Mouse (Mus musculus): Measurements from ENCODE around the gene Il18r1. TPM values are rescaled to one million over a fixed set of nuclear protein-coding genes. Genes with fewer than 3 reads are reported as not detected.

The Il18r1 gene
- under 1 TPM; 0.05 to 0.17 TPM for total RNA-seq (2021)
- long read RNA-seq, experiment 1 = 0 reads
- long read RNA-seq, experiment 2 = 0 reads

DNA sequence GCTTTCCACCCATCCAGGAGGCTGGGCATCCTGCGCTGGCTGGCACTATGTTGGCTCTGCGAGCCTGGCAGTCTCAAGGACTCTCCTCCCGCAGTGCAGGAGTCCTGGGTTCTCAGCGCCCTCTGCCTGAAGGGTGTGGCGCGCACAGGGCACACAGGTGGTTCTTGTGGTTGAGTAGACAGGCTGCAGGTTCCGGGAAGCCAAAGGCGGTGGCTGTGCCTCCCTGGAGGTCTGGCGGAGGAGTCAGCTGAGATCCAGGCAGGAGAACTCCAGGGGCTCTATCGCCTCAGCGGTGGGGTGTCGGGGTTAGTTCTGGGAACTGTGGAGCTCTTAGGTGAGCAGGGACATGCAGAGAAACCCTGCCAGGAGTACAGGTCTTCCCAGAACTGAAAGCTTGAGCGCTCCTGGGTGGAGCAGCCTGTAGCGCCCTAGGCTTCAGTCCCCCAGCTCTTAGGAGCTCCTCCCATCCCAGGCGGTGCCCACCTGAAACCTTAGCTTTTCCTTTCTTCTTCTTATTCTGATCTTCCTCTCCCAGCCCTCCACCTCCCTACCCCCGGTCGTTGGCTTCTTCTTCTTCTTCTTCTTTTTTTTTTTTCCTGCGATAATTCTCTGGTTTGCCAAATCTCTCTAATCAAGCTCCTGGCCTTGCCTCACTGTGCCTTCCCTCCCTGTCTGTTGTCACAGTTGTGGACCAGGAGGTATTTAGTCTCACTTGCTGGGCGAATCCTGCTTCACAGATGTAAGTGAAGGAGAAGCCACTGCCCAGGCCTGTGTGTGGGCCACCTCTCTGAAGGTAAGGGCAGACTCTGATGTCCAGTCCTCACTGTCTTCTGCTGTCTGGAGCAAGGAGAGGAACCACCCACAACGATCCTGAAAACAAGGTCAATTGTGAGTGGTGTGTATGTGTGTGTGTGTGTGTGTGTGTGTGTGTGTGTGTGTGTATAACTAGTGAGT is at the start of gene Il18r1:
TSS of gene Il18r1 (plus strand) at position 76 of the 954 bp plus-strand sequence.
- no peak for DNase-seq (ENCODE audit: low spot score in 2 of 2)

DNA sequence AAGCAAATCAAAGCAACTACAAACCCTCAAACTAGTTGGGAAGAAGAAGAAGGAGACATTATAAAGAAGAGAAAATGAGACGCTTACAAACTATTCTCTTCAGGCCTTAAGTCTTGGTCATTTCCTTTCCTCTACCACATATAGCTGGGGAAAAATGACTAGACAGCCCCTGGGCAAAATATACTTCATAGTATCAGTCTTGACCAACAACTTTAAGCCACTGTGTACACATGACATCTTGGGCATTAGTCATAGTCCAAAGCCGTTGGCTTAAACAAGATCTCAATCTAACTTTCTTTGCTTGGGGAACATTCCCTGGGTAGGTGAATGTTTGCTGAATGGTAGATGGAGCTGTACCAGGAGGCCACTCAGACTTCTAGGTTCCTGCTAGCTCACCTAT is 48.3 kb upstream of the Il18r1 start:
- no peak for DNase-seq (ENCODE audit: low spot score in 2 of 2)

DNA sequence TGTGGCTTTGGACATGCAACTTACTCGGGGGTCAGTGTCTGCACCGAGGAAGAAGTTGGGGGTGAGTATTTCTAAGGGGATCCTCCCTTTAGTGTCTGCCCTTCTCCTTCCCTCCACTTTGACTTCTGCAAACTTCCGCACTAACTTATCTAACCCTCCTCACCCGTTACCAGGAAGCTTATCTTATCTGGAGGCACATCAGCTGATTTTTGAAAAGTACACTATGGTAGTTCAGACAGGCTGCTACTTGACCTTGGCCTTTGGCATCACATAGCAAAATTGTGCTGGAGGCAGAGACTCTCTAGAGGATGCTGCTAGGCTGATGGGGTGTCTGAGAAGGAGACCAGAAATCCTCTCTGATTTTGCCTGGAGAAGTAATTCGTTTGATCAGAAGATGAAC is 46.8 kb upstream of the Il18r1 start:
- no peak for DNase-seq (ENCODE audit: low spot score in 2 of 2)

DNA sequence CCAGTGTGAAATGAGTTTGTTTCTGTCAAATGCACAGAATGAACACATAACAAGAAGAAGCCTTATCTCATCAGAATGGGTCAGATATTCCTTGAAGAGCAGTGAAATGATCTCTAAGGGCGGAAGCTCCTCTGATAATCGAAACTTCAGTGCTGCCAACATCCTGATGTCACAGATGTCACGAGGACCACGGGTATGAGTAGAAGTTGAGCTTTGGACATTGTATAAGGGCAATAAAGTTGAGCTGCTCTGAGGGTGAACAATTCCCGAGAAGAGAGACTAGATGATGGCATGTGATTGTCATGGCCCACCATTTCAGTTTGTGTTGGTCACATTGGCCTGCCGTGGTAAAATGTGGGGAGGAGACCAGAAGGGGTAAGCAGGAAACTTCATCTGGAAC is 41.5 kb upstream of the Il18r1 start:
- DNase-seq (ENCODE audit: low spot score in 2 of 2) = no peak

DNA sequence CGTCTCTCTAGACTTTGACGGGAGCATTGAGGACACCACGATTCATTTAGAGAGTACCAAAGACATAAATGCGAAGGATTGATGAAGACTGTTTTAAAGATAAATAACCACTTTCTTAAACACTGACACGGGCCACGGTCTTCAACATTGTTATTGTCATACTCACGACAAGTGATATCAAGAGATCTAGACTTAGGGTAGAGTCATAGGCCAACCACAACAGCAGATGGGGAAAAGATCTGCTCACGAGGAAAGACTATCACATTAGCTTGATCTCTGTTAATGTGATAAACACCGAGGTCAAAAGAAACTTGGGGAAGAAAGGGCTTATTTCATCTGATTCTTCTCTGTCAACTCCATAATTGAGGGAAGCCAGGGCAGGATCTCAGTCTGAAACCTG is 38.1 kb upstream of the Il18r1 start:
- no peak for DNase-seq (ENCODE audit: low spot score in 2 of 2)

DNA sequence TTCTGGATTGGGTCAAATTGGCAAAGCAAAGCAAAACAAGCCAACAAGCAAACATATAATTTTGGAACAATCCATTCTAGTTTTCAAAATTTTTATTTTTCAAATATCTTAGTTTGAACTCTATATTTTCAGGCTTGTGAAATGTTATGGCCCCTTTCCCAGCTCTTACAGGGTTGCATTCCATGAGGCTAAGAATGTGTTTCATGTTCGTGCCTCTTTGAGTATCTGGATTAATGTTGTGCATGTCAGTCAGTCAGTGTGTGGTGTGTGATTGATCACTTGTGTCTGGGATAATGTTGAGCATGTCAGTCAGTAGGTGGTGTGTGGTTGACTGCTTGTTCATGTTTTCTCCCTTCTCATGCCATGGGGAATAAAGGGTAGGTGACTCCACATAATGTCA is 37.5 kb upstream of the Il18r1 start:
- DNase-seq (ENCODE audit: low spot score in 2 of 2) = no peak

DNA sequence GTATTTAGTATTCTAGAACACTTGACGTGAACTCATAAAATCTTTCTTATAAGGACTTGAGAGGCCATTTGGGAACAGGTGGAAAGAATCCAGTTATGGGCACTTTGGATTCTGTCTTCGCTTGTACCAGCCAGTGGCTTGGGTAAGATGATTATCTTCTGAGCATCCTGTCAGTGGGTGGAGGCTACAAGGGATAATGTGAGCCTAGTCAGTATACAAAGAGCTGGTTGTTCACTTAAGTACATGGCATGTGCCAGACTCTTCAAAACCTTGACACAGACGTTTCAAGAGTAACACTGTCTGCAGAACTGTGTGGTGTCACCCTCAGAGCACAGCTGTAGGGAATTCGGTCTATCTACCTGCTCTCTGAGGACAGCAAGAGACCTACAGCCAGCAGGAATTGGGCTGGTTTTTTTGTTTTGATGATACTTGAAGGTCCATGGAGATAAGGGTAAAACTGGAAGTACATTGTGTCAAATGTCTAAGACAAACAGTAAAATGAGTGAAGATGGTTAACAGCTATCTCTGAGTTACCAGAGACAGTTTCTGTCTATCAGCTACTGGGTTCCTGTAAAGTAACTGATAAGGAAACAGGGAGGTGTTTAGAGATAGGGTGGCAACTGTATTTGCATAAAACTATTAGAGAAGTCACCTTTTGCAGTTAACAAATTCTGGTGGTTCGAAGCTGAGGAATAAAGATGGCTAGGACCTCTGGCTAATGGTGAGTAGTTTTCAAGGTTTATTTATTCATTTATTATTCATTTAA is 36.3 kb upstream of the Il18r1 start, which contains the start of gene Il1rl1:
TSS of gene Il1rl1 (plus strand) at position 661 of the 766 bp plus-strand sequence.
- DNase-seq (ENCODE audit: low spot score in 2 of 2) = no peak

DNA sequence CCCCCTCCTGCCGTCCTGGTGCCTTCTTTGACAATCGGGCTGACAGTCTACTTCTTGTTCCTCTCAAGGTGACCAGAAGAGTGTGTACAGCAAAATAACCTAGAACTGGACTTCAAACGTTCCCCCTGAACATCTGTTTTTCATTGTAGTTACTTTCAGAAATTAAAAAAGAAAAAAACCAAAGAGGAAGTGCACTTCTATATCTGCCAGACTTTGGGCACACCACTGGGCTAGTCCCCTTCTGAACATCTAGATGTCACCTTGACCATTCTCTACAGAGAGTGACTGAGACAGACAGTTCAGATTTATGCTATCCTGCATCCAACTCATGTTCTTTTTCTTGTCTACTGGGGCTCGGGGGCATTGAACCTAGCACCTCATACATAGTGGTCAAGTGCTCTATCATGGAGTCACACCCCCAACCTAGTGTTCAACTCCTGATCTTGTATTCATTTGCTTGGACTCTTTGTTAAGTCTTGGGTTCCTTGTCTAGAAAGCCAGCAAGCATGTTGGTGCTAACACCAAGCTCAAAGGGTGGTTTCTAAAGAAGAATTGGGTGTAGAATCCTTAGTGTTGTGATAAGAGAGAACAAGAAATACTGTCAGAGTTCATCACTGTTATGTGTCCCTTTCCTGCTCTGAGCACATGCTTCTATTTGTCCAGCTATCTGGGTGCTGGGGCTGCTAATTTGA is 35.1 kb upstream of the Il18r1 start:
- DNase-seq (ENCODE audit: low spot score in 2 of 2) = no peak

DNA sequence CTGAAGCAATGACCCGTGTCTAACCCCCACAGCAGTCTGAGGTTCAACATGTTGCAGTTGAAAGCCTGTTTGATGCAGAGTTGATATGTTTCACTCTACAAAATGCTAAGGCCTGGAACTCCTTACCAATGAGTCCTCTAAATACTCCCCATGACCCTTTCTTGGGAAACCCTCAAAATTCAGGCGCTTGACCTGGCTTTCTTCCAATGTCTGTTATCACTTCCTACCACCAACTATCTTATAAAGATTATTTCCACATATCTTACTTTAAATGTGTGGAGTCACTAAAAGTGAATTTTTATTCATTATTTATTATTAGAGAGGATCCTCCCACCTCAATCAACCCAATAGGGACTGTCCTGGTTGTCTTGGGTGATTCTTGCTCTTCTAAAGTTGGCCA is 33.2 kb upstream of the Il18r1 start:
- DNase-seq (ENCODE audit: low spot score in 2 of 2) = no peak

DNA sequence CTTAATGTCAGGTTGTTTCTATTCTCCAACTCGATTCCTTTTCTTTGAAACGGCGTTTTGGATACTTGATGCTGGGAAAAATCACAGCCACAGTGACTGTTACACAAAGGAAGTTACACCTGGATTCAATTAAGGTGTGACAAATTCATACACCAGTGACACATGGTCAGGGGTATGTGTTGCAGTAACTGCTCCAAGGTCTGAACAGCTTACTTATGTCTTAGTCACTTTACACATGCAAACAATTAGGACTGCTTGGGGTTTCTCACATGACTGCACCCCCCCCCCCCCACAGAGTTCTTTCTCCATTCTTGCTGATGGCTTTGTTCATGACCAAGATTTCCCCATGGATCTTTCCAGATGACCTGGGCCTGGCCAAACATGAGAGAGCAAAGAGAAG is 29.4 kb upstream of the Il18r1 start:
- no peak for DNase-seq (ENCODE audit: low spot score in 2 of 2)

DNA sequence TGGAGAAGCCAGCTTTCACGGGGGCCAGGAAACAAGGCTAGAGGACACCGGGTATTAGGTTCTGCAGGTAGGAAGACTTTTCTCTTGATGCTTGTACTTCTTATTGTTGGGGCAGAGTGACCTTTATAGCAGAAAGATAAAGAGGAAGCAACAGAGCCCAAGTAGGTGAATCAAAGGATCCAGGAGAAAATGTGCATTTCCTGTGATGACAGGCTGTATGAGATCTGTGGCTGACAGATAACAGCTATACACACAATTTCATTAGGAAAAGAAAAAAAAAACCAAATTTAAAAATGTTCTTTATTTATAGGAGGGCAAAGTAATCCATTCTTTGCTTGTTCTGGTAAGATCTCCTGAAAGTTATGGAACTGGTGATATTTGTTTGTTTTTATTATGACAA is 28.0 kb upstream of the Il18r1 start:
- no peak for DNase-seq (ENCODE audit: low spot score in 2 of 2)

DNA sequence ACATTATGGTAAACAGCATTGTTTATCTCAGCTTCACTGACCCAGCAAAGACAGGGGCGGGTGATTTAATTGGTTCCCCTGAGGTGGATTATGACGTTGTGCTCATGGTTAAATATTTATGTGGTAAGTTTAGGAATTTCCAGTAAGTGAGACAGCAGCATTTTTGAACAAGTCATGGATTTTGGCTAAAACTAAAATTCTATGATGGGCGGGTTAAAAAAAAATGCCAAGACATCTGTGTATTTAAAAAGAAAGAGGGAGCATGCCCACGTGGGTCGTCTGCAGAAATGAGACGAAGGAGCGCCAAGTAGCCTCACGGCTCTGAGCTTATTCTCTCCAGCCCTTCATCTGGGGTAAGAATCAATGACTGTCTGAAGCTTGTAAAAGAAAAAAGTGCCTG is 25.8 kb upstream of the Il18r1 start:
- no peak for DNase-seq (ENCODE audit: low spot score in 2 of 2)

DNA sequence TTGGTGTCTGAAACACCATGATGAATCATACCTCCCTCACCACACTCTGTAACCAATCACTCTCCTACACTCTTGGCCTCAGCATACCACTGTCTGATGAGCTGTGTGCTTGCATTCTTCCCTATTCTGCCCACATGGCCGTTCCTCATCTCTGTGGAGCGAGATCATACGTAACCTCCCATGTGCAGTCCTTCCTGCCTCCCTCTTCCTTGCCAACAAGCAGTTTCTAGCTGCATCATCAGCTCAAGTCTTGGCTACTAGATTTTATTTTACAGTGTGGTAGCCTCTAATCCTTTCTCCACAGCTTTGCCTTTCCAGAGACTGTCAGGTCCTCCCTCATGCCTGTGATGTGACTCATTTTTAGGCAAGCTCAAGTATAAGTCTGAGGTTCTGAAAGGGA is 20.6 kb upstream of the Il18r1 start:
- DNase-seq (ENCODE audit: low spot score in 2 of 2) = no peak

DNA sequence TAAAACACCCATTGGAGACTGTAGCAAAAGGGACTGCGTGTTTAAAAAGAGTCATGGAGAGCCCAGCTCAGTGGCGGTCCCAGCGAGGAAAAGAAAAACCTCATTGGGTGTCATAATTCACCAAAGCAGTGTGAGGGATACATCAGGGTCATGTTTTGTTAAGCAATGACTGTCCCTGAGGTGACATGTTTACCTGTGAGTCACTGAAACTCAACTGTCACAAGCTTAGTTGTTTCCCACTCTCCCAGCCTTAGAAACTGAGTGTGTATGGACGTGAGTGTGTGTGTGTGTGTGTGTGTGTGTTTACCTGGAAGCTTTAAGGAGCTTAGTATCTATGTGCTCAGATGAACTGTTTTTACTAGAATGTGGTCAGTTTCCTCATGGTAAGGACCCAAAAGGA is 2.0 kb downstream of the Il18r1 start:
- DNase-seq (ENCODE audit: low spot score in 2 of 2) = no peak

DNA sequence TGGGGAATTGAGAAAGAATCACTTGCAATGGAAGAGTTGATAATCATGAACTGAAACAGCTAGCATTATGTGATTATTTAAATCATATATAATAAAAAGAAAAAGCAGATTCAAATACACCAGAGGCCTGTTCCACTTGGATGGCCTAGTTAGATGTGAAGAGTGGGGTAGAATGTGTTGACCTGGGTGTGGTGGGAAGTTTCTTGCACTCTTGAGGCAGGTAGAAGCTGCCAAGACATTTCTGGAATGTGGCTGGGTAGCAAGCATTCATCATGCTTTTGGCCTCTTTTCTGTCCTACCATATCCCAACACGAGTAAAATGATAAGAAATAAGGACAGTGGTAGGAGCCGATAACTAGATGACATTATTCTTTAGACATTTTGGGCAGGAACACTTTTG is 3.5 kb downstream of the Il18r1 start:
- no peak for DNase-seq (ENCODE audit: low spot score in 2 of 2)

DNA sequence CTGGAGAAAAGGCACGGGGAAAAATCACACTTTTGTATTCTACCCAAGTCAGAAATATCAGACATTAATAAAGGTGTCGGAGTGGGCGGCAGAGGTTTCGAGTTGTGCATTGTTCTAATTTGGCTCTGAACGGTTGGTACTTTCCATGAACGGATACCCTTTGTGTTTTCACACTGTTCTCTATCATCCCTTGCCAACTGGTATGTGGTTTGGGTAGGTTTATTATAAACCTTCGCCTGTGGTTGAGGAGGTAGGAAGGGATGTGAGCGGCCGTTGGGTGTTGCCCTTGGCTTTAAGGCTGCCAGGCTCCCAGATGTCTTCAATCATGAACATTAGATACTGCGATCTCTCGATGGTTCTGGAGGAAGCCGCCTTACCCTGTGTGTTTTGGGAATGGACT is 4.5 kb downstream of the Il18r1 start:
- no peak for DNase-seq (ENCODE audit: low spot score in 2 of 2)

DNA sequence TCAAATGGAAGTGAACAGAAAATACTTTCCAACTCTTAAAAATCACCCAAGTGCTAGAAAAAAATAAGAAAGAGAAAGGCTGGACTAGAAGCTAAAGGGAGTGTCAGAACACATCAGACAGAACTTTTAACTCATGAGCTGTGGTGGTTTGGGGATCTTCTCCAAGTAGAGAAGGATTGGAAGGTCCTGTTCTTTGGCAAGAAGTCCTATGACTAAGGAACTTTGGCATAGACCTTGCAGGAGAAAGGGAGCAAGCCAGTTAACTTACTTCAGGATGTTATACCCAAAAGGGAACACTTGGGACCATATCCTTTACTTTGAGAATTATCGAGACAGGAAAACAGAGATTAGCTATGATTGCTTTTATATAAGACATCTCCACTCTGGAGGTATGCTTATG is 7.0 kb downstream of the Il18r1 start:
- no peak for DNase-seq (ENCODE audit: low spot score in 2 of 2)

DNA sequence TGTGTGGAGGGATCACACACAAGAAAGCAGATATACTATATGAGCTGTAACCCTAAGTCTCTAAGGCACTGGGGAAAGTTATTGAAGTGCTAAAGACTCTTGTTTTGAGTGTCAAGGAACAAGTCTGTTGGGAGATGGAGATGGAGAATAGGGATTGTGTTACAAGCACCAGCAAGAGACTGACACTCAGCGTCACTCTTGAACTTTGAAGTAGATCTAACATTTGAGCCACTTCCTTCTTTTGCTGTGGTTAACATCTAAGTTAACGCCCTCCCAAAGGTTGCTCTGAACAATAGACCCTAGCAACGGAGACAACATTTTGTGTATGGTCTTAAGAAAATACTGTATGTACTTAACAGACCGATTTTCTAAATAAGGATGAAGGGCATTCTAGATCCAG is 8.3 kb downstream of the Il18r1 start:
- no peak for DNase-seq (ENCODE audit: low spot score in 2 of 2)

DNA sequence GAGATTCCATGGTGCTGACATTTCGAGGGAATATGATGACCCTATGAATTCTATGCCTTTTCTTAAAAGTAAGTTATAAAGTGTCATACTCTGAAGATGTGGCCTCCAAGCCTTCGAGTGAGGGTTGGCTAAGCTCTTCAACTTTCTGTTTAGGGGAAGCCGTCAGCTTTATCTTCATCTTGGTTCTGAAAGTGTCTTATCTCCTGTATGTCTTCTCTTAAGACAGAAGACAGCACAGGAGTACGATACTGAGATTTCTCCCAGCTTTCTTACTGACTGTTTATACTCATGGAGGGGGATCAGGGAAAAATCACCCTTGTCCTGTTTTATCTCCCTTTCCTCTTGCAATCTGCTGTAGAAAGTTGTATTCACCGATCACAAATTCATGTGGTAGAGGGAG is 9.0 kb downstream of the Il18r1 start:
- no peak for DNase-seq (ENCODE audit: low spot score in 2 of 2)

DNA sequence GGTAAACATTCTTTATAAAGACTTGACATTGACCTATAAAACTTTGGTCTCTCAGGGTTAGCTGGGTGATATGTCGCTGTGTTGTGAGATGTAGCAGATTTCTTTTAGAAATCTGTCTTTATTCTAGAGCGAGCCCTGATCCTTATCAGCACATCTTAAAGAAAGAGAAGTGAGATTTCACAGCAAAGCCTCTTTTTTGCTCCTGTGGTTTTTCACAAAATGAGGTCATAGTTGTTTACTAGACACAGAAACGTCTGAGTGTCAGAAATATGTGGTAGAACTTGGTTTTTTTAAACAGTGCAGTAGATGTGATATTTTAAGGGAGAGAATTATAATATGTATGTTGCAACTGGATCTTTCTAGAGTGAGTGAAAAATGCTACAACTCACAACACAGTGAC is 10.3 kb downstream of the Il18r1 start:
- no peak for DNase-seq (ENCODE audit: low spot score in 2 of 2)

DNA sequence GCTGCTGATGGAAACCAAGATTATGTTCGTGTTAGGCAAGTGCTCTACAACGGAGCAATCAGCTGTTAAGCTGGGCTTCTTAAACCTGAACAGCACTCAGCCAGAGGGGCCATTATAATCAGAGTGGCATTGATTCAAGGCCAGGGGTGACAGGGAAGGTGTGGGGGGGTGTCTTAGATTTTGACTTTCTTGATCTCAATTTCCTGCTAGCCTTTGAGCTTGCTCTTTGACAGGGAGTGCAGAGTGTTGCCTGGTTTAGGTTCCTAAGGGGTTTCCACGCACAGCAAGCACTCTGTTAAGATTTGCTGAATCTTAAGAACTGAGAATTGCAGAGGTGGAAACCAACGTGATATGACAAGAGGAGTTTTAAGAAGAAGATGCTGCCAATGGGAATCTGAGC is 11.4 kb downstream of the Il18r1 start:
- DNase-seq (ENCODE audit: low spot score in 2 of 2) = no peak

DNA sequence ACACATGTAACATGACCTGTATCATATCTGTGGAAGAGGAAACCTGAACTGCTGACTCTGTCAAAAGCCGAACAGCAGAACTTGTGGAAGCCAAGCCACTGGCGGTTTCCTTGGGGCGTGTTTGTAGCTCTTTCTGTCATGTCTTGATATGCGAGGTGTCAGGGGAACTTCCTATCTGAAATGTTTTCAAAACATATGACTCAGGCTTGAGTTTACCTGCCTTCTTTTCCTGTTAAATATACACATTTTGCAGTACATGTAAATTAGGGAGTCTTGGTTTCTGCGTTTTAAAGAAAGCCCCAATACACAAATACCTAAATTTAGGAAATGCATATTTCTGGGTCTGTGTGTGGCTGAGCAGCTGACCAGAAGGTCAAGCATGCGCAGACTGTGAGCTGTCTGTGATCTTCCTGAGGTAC is 14.2 kb downstream of the Il18r1 start:
- DNase-seq (ENCODE audit: low spot score in 2 of 2) = no peak

Measured in gastrocnemius, postnatal 4 days (tissue).